Mouse (Mus musculus): ENCODE results near the gene Tulp4.
"Not testable (repeated sequence)": the region's sequence is repeated elsewhere in the genome, so short reads cannot be mapped to it uniquely, and the experiment has no call there.

The Tulp4 gene

DNA sequence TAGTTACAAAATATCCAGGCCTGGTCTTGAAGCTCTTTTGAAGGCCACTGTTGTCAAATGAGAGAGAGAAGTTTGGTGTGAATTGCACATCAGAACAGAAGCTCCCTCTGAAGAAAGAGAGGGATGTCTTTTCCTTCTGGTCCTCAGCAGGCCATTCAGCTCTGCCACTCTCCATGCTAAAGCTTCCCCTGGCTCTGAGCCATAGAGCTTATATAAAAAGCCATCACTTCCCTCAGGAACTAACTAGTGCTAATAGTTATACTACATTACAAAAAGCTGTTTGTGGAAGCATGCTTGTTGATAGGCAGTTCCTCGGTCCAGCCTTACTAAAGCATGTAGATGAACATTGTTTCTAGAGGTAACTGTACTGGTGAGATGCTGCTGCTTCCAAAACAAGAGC, 89.2 kb downstream of the Tulp4 start:
- no peak for DNase-seq

DNA sequence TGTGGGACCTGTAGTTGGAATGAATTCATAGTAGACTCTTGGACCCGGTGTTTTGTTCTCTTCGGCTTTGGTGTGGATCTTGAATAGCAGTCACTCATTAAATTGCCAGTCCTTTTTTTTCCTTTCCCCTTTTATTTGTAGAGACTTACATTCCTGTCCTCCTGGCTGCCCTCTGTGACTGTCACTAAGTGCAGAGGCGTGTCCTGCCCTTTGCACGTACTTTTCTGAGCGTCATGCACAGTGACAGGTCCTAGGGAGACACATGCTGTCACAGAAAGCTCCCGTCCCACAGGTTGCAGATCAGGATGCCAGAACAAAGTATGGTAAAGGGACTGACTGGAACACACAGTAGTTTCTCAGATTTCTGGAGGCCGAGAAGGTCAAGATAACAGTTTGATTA, 91.3 kb downstream of the Tulp4 start:
- DNase-seq, result no peak

DNA sequence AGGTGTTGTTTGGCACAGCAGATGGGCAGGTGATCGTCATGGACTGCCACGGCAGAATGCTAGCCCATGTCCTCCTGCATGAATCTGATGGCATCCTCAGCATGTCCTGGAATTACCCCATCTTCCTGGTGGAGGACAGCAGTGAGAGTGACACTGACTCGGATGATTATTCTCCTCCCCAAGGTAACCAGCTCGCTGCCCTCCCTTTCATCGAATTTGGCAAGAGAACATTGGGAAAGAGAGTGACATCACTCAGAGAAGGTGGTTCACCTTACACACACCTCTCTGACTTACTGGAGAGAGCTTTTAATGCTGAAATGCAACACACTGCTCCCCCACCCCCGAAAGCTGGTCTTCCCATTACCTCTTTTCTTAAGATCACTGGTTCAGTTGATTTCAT, 92.4 kb downstream of the Tulp4 start:
- DNase-seq, result no peak

DNA sequence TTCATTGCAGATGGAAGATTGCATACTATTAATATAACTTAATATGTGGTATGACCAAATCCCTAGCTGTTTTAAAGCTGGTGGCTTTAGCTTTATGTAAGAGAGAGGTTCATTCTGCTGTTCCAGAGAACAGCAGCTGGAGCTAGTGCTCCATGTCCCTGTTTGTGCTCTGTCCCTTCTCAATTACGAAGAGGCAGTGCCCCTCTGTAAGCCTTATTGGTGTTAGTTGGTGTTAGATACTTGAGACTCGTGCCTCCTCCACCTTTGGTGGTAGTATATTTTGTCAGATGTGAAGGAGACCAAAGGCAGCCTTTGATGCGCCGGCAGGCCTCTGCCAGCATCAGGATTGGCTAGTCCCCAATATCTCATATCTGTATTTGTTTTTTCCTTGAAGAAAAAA, 92.9 kb downstream of the Tulp4 start:
- no peak for DNase-seq

DNA sequence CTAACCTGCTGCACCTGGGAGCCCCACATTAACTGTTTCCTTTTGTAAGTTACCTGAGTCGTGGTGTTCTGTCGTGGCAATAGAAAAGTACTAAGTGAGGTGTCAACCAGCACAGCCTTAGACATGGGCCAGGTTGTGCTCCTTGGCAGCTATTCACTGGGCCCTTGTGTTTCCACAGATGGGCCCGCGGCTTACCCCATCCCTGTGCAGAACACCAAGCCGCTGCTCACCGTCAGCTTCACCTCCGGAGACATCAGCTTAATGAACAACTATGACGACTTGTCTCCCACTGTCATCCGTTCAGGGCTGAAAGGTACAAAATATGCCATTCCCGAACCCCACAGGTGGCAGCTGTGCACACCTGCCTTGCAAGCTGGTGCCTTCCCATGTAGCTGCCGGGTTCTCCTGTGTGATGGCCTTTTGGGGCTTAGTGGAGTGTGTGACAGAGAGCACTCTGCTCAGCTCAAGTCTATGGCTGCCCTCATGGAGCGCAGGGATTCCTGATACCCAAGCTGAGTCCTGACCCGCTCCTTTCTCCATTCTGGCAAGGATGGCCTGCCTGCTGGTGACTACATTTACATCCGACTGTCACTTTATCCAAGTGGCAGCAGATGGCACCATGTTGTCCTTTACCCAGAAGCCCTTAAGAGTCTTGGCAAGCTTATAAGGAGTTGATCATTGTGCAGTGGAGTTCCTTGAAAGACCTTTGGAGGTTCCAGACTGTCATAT, 95.4 kb downstream of the Tulp4 start:
- DNase-seq, result no peak

DNA sequence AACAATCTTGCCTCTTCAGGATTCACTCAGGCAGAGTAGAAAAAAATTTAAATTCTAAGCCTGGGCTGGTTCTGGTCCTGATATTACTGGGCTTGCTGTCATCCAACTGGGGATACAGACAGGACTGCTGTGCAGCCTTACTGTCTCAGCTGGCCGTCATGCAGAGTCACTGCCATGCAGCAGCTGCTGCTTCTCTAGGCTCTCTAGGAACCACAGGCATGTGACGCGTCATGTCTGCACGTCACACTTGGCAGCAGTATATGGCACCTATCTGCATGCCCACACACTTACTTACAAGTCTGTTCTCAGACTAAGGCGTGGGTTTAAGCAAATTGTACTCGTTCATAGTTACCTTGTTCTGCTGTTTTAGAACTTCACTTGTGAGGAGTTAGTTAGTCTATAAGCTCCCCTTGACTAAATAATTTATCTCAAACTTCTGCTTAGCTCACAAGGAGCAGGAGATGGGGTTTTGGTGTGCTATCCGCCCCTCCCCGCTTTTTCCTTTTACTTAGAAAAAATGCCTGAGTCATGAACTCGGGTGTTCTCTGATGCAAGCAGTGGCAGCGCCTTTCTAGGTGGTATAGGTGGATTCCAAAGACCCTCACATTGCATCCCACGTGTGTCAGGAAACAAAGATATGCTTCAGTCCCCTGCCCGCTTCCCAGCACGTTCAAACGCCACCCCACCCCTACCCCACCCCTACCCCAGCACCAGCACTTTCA, 96.3 kb downstream of the Tulp4 start:
- DNase-seq, result peak in 1 of 2 experiments; percentile 20

DNA sequence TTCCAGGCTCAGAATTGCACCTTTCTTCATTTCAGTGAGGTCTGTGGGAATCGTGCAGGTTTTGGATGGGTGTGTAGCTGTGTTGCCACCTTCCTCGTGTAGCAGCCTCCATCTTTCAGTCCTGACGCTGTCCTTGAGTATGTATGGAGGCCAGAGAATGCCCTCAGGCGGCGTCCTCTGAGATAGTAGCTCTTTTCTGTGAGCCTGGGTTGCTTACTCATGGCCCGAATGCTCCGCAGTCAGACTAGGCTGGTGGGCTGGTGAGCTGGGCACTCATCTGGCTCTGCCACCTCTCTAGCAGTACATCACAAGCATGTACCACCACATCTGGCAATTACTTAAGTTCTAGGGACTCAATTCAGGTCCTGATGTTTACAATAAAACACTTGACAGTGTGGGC, 96.9 kb downstream of the Tulp4 start:
- DNase-seq, result no peak

DNA sequence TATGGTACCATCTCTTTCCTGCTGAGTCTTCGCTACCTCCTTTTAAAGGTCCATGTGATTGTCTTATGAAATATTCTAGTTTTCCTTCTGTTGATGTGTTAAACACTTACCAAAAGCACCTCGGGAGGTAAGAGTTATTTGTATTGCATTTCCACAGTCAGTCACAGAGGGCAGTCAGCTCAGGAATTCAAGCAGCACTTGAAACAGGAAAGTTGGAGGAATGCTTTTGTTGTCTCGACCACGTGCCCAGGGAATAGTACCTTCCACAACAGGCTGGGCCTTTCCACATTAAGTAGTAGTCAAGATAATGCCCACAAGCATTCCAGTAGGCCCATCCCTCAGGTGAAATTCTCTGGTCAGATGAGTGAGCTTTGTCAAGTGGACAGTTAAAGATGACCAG, 97.6 kb downstream of the Tulp4 start:
- DNase-seq, result peak; percentile 26 to 40

DNA sequence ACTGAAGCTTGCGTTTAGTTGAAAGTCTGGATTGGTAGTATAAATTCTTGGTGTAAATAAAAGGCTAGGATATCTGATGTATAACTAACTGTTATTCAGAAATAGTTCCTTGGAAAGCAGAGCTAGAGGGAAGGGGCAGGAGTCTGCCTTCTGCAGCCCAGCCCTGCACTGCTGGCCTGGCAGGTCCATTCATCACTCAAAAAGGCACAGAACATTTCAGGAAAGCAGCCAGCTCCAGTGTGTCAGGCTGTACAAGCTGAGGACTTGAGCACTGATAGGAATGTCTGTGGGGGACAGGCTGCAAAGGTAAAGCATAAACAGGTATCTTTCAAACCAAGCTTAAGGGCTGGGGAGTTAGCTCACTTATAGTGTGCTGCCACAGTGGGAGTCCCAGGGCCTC, 105.5 kb downstream of the Tulp4 start:
- DNase-seq, result no peak

DNA sequence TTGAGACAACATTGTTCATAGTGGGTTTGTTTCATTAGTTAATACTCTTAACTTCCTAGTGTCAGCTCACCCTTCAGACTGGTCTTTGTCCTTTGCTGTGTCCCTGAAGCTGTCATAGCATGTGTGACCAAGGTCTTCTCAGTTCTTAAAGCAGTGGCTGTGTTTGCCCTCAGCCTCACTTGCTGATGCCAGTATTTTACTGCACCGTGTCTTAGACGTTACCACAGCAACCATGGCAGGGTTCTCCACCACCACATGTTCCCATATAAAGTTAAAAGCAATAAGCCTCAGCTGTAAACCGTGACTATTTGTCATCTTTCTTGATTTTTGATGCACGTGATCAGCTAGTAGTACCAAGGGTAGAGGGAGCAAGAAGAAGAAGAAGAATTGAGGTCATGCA, 109.4 kb downstream of the Tulp4 start:
- no peak for DNase-seq

DNA sequence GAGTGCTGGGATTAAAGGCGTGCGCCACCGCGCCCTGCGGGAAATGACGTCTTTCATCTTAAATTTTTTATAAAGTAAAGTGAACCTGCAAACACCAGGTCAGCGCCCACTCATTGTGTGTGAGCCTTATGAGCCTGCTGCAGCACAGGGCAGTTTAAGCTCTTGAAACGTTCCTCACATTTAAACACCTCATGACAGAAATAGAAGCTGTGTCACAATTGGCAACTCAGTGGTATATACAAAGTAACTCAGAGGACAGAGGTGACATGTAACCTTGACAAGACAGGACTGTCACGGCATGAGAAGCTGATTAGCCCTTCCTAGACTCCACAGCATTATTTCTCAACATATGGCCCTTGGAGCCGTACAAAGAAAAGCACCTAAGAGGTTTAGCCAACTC, 110.3 kb downstream of the Tulp4 start:
- no peak for DNase-seq

DNA sequence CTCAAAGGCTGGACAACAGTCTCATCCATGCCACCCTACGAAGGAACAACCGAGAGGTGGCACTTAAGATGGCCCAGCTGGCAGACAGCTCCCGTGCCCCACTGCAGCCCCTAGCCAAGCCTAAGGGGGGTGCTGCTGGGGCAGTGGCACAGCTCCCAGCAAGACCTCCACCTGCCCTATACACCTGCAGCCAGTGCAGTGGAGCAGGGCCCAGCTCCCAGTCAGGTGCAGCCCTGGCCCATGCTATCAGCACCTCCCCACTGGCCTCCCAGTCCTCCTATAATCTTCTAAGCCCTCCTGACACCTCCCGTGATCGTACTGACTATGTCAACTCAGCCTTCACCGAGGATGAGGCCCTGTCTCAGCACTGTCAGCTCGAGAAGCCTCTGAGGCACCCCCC, 126.4 kb downstream of the Tulp4 start:
- DNase-seq, result not testable (repeated sequence)

DNA sequence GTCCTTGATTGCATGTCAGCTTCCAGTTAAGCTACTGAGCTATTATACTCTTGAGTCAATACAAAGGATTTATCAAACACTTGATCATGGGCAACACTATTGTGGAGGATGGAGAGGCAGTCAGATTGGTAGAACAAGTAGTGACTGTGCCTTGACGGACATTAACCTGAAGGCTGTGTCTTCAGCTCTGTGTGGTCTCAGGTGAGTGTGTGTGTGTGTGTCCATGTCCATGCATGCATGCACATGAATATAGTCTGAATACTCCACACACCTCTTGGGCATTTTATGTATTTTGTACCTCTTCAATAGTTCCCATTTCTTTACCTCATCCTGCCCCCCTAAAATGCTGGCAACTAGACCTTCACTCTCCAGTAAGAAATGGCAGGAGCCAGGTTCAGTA, 145.1 kb downstream of the Tulp4 start:
- not testable (repeated sequence) for DNase-seq

DNA sequence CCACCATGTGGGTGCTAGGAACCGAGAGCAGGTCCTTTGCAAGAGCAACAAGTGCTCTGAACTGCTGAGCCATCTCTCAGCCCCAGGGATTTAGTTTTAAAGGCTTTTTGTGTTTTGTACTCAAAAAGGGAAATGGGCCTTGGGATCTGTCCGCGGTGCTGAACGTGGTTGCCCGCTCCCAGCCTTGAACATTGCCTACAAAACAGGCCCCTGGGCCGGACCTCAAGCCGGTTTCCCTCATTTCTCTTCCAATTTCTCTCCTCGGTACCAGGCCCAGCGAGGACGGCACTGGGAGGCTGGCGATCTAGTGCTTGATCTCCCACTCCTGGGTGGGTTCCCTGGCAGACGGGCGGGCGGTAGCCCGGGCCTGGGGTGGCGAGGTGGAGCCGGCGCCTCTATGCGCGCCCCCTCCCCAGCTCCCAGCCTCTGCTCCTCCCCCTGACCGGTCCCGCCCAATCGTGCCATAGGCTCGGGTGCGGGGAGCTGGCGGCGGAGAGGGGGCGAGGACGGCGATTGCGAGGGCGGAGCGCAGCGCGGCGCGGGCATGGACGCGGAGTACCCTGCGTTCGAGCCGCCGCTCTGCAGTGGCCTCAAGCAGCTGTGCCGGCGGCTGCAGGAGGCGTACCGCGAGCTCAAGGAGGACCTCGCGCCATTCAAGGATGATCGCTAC, 150.3 kb downstream of the Tulp4 start, which contains the start of gene Tmem181a:
Gene Tmem181a, plus strand, starts transcription at position 461 of the 670 bp plus-strand sequence.
- DNase-seq, result not testable (repeated sequence)

DNA sequence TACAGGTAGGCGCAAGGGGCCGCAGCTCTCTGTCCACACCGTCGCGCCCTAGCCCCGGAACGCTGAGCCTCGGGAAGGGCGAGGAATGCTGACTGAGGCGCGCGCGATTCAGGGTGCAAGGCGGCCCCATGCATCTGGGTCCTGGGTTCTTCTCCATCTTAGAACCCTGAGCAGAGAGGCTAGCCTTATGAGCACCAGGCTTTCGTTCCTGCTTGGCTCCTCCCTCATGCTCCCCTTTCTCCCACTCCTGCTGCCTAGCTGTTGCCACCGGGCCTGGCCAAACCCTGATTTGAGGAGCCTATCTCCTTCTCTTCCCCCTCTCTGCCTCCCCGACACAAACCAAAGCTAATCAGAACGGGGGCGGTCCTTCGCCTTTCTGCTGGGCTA, 150.8 kb downstream of the Tulp4 start:
- DNase-seq, result not testable (repeated sequence)

DNA sequence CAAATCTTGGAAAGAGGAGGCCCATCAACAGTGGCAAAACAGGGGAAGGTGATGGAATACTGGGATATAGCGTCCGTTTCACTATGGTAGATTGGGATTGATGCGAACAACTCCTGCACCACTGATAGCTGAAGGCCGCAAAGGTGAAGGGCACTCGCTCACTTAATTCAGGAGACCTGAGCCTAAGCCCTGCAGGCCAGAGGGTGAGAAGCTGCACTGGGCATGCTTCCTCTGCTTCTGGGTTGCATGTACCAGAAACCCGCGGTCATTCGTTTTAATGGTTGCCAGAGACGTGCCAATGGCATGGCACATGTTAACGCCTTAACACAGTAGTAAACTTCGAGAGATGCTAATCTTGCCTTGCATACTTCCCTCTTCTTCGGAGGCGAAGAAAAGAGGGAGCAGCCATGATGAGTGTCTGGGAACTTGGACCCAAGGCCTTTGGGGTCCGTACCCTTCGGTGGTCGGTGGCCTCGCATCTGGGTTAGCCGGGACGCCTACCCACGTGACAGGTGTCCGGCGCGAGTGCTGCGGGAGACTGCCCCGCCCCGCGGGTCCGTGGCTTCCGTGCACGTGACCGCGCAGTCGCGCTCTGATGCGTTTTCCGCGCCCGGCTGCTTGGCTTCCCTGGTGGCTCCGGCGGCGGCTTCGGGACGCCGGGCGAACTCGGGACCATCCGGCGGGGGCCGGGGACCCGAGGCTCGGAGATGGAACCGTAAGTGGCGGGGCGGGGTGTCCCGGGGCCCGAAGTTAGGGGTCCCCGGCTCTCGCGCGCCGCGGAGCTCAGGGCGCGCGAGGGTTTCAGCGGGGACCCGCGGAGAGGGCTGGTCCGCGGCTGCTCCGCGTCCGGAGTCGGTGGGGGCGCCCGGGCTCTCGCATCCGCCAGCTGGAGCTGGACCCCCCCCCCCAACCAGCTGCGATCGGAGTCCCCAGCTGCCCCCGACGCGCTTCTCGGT, 163.9 kb downstream of the Tulp4 start:
- peak in 1 of 2 experiments; percentile 25 for DNase-seq

DNA sequence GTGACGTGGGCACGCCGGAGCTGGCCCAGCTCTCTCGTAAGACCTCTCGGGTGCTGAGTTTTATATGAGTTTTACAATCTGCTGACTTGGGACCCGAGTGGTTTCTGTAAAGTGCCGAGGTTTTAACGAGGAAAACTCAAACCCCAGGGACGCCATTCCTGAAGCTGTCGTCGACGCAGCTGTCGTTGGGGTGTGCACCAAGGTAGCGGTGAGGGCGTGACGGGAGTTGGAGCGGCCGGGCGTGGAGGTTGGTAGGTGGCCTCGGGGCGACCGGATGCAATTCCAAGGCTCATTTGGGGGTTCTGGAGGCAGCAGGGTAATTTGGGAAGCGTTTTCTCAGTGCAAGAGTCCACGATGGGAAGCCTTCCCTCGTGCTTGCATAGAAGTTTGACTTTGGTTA, 164.6 kb downstream of the Tulp4 start:
- not testable (repeated sequence) for DNase-seq

DNA sequence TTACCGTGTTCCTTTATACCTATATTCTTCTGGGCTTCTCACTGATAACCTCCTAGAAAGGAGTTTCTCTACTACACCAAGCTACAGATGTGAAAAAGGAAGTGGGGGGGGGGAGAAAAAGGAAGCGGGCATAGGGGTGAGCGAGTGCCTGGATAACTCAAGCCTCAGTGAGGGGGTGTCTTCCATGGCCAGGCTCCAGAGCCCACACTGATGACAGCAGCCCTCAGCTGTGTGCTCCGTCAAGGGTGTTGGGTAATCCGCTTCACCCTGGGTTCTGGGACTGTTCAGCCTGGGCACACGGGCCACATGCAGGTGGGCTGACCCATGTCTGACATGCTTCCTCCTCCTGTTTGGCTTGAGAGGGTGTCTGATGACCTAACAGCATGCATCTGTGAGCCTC, 165.7 kb downstream of the Tulp4 start:
- DNase-seq, result not testable (repeated sequence)

DNA sequence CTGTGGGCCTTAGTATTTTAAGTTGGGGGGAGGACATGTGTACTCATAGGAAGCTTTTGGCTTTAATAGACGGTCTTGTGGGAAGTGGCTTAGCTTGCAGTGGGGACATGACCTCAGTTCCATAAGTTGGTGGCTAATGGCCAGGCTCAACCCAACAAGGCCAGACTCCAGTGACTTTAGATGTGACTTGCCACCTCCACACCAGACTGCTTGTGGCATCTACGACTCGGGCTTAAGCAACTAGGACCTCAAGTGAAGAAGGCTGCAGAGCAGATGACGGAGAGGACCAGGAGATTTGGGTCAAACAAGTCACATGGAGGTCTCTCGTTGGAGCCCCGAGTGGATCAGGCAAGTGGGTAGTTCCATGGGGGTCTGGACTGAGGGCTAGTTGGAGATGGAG, 168.5 kb downstream of the Tulp4 start:
- not testable (repeated sequence) for DNase-seq

DNA sequence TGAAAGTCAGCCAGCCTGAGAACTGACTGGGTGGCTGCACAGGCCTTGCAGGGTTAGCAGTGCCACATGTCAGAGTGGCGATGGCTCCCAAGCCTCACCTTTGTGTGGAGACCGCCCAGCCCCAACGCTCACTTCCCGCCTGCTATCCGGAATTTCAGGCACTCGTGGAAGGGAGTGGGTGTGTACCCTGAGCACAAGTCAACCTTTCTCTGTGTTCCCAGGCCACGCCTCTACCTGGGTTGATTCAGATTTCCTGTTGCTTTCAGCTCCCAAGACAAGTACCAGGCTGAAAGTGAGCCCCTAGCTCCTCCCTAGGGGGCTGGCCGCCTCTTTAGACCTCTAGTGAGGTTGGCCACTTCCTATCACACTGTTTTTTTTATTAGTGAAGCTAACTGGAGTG, 173.0 kb downstream of the Tulp4 start:
- DNase-seq, result peak; percentile 44 to 68

DNA sequence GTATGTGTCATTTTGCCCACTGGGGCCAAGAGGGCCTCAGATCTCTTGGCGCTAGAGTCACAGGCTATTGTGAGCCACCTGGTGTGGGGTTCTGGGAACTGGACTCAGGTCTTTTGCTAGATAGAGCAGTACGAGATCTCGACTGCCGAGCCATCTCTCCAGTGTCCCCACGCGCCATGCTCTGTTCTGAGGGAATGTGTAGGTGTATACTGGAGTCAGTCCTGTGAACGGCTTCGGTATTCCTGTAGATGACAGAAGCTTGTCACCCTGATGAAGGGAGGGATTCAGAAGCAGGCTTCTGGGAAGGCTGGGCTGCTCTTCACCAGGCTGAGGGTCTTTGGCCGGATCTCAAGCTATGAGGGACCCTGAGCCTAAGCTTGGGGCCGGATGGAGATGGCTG, 173.5 kb downstream of the Tulp4 start:
- not testable (repeated sequence) for DNase-seq

DNA sequence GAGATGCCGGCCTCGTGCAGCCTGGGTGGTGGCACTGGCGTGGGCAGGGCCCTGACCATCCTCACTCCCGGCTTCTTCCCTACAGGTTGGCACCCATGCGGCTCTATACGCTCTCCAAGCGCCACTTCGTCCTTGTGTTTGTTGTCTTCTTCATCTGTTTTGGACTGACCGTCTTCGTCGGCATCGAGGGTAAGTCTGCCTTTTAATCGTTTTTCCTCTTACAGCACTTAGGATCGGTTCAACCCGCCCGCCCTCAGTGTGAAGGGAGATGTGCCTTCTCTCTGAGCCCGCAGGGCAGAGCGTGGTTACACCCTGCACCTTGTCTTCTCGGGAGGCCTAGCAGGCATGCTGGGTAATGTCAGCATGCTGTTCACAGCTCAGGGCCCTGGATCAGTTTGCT, 174.3 kb downstream of the Tulp4 start:
- not testable (repeated sequence) for DNase-seq

DNA sequence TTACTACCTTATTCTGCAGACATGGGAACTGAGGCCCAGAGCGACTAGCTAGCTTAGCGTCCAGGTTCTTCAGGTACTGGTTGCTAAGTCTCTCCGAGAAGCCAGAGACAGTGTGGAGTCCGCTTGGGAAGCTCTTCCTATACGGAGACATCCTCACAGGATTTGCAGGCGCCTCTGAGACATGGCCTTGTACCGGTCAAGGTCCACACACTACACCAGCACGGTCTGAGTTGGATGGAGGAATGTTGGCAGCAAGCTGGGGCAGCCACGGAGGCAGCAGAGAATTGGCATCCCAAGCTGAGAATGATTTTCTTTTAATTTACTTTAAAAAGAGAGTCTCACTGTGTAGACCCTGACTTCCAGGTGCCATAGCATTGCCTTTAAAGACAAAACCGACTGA, 176.9 kb downstream of the Tulp4 start:
- not testable (repeated sequence) for DNase-seq
